ENCODE assay signal across 8 mouse cellular contexts in the genomic region with DNA sequence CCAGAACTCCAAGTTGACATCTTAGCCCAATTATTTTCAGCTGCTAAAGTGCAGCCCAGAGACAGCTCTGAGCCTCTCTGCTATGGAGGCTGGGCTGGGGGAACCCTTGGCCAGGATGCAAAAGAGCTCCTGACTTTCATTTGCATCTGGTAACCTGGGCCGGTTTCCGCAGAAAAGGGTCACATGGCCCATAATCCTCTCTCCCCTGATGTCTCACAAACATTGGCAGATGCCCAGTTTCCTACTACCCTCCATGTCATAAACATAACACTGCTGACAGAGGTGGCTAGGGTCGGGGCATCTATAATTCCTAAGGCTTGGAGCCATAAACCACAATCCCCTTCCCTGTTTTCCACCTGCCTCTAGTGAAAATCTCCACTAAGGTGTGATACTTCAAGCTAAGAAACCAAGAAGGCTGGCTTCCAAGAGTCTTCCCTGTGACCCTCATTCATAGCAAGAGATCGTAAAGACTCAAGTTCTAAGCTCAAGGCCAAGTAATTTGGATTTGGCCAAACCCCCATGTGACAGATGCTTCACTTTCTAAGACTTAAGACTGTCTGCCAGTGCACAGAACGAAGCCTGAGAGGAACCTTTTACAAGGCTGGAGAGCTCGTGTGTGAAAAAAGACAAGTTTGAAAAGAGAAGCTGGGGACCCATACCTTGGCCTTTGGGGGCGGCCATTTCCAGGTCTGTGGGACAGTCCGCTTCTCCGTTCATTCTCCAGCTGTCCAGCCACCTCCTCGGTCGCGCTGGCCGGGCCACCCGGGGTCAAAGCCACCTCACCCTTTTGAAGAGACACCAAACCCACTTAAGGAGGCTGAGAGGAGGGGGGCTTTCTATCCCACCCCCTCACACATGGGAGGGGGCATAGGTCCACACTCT. TPM values are rescaled to one million over a fixed set of nuclear protein-coding genes. Genes with fewer than 3 reads are reported as not detected.
DNase-seq lines count a peak whose midpoint lies in the region; ATAC-seq lines count a peak whose summit lies in the region.

No protein-coding gene starts in this region.

- peaks cover 24% of the 10 kb centered on the region for H3K4me1 ChIP-seq in embryonic facial prominence, embryonic 12.5 days
- H3K4me1 ChIP-seq in limb, embryonic 10.5 days = peaks cover 47% of the 10 kb centered on the region

- WGBS in embryonic facial prominence, embryonic 12.5 days = 13% methylated on average over 14 of the region's 14 CpGs
- WGBS in limb, embryonic 10.5 days = 18% methylated on average over 14 of the region's 14 CpGs

- H3K27me3 ChIP-seq in embryonic facial prominence, embryonic 12.5 days = no peaks in the 10 kb centered on the region
- H3K27me3 ChIP-seq in limb, embryonic 10.5 days (ENCODE audit: low read depth, poor library complexity, severe bottlenecking) = no peaks in the 10 kb centered on the region

- H3K36me3 ChIP-seq in embryonic facial prominence, embryonic 12.5 days = peaks cover 30% of the 10 kb centered on the region
- peaks cover 49% of the 10 kb centered on the region for H3K36me3 ChIP-seq in limb, embryonic 10.5 days

- H3K9ac ChIP-seq in embryonic facial prominence, embryonic 12.5 days = peak overlapping the region; percentile 100

- H3K4me2 ChIP-seq in embryonic facial prominence, embryonic 12.5 days (replicated peaks) = peak overlapping the region; percentile 89

- H3K4me3 ChIP-seq in embryonic facial prominence, embryonic 12.5 days = peak overlapping the region; percentile 99
- peak overlapping the region; percentile 100 for H3K4me3 ChIP-seq in limb, embryonic 10.5 days

- H3K27ac ChIP-seq in embryonic facial prominence, embryonic 12.5 days = peak overlapping the region; percentile 100
- H3K27ac ChIP-seq in limb, embryonic 10.5 days = peak overlapping the region; percentile 100

- no peak for ATAC-seq in embryonic facial prominence, embryonic 12.5 days (ENCODE audit: insufficient number of reproducible peaks, insufficient read depth, low FRiP score, low TSS enrichment)

- peak; percentile 30 for DNase-seq in left cerebral cortex, postnatal 4 days
- no peak for DNase-seq in left cerebral cortex, postnatal 14 days (ENCODE audit: low spot score in 2 of 2)
- peak; percentile 34 for DNase-seq in MN1 (ENCODE audit: low spot score)
- DNase-seq in limb, embryonic 10.5 days (ENCODE audit: low spot score) = no peak
- DNase-seq in retina, embryonic 14.5 days (ENCODE audit: low spot score) = peak; percentile 27
- no peak for DNase-seq in urinary bladder, adult 2 months (ENCODE audit: low spot score)
- no peak for DNase-seq in urinary bladder, postnatal 4 days (ENCODE audit: low spot score in 2 of 2)

- intact Hi-C loops in left cerebral cortex, postnatal 4 days (cut with DNase I) = loop anchor here (5.0 kb wide), 1 partner anchor 91 kb away; a partner anchor contains a TSS
- intact Hi-C loops in left cerebral cortex, postnatal 14 days (cut with DNase I) = no loop called here

- H3K9me3 ChIP-seq in embryonic facial prominence, embryonic 12.5 days = no peaks in the 10 kb centered on the region
- no peaks in the 10 kb centered on the region for H3K9me3 ChIP-seq in limb, embryonic 10.5 days (replicated peaks)

RNA-seq across cellular contexts. Expression of a gene that starts 3.6 kb away (rescaled TPM):
- total RNA-seq in left cerebral cortex, postnatal 4 days (2021) = 100 to 1,000 TPM; 113 to 115 TPM
- 100 to 1,000 TPM; 104 to 108 TPM for total RNA-seq in left cerebral cortex, postnatal 14 days (2021)
- 103 and 114 TPM in 2 replicates for polyA plus RNA-seq in embryonic facial prominence, embryonic 12.5 days (2016; fragmentation: Nextera tagmentation; extraction: Ambion mirVana)
- 102 and 108 TPM in 2 replicates for polyA plus RNA-seq in limb, embryonic 10.5 days (2016; fragmentation: Nextera tagmentation; extraction: Ambion mirVana)
- 45.7 and 61.5 TPM in 2 replicates for polyA plus RNA-seq in urinary bladder, adult 2 months (2012; rRNA removed)

RNA-seq across cellular contexts. Expression of a gene that starts 19.5 kb away (rescaled TPM):
- 100 to 1,000 TPM; 183 to 189 TPM for total RNA-seq in left cerebral cortex, postnatal 4 days (2021)
- total RNA-seq in left cerebral cortex, postnatal 14 days (2021) = 100 to 1,000 TPM; 180 to 196 TPM
- polyA plus RNA-seq in embryonic facial prominence, embryonic 12.5 days (2016; fragmentation: Nextera tagmentation; extraction: Ambion mirVana) = 25.0 and 26.1 TPM in 2 replicates
- 16.6 and 20.1 TPM in 2 replicates for polyA plus RNA-seq in limb, embryonic 10.5 days (2016; fragmentation: Nextera tagmentation; extraction: Ambion mirVana)
- 36.5 and 38.6 TPM in 2 replicates for polyA plus RNA-seq in urinary bladder, adult 2 months (2012; rRNA removed)

RNA-seq across cellular contexts. Expression of a gene that starts 31.2 kb away (rescaled TPM):
- total RNA-seq in left cerebral cortex, postnatal 4 days (2021) = 10 to 100 TPM; 53.6 to 56.1 TPM
- 10 to 100 TPM; 66.1 to 69.5 TPM for total RNA-seq in left cerebral cortex, postnatal 14 days (2021)
- polyA plus RNA-seq in embryonic facial prominence, embryonic 12.5 days (2016; fragmentation: Nextera tagmentation; extraction: Ambion mirVana) = 48.9 and 53.6 TPM in 2 replicates
- 37.3 and 44.0 TPM in 2 replicates for polyA plus RNA-seq in limb, embryonic 10.5 days (2016; fragmentation: Nextera tagmentation; extraction: Ambion mirVana)
- polyA plus RNA-seq in urinary bladder, adult 2 months (2012; rRNA removed) = 50.8 and 57.6 TPM in 2 replicates

RNA-seq across cellular contexts. Expression of a gene that starts 47.4 kb away (rescaled TPM):
- under 1 TPM; 0.91 to 0.98 TPM for total RNA-seq in left cerebral cortex, postnatal 4 days (2021)
- under 1 TPM; 0.59 to 0.72 TPM for total RNA-seq in left cerebral cortex, postnatal 14 days (2021)
- polyA plus RNA-seq in embryonic facial prominence, embryonic 12.5 days (2016; fragmentation: Nextera tagmentation; extraction: Ambion mirVana) = 0.10 and 0.18 TPM in 2 replicates
- 0.06 and 0.08 TPM in 2 replicates for polyA plus RNA-seq in limb, embryonic 10.5 days (2016; fragmentation: Nextera tagmentation; extraction: Ambion mirVana)
- 0.63 and 0.65 TPM in 2 replicates for polyA plus RNA-seq in urinary bladder, adult 2 months (2012; rRNA removed)

RNA-seq across cellular contexts. Expression of a gene that starts 50.1 kb away (rescaled TPM):
- 1 to 10 TPM in 1 of 2 experiments, under 1 TPM in 1; 0.87 to 1.9 TPM for total RNA-seq in left cerebral cortex, postnatal 4 days (2021)
- total RNA-seq in left cerebral cortex, postnatal 14 days (2021) = 1 to 10 TPM; 1.2 to 1.3 TPM
- 24.5 and 26.4 TPM in 2 replicates for polyA plus RNA-seq in embryonic facial prominence, embryonic 12.5 days (2016; fragmentation: Nextera tagmentation; extraction: Ambion mirVana)
- polyA plus RNA-seq in limb, embryonic 10.5 days (2016; fragmentation: Nextera tagmentation; extraction: Ambion mirVana) = 34.5 and 37.2 TPM in 2 replicates
- 0.01 TPM in 1 of 2 replicates, not detected in the other for polyA plus RNA-seq in urinary bladder, adult 2 months (2012; rRNA removed)

Comparison
In these comparisons a context has a peak if more than half of its experiments do, and no peak if none do; other contexts are left out.
1. DNase-seq: peak in left cerebral cortex, postnatal 4 days (single experiment), MN1 (single experiment) and retina, embryonic 14.5 days (single experiment); none in left cerebral cortex, postnatal 14 days (0 of 2), limb, embryonic 10.5 days (single experiment), urinary bladder, adult 2 months (single experiment) and urinary bladder, postnatal 4 days (0 of 2).